Mouse (Mus musculus) WW6 (cell line): ENCODE data around the gene Eme2.
"Not testable (repeated sequence)": the region's sequence is repeated elsewhere in the genome, so short reads cannot be mapped to it uniquely, and the experiment has no call there.

Experiments used
- DNase-seq: peaks from one replicate; pipeline ENCODE4 v3.0.0-alpha.2; 2013; ENCODE audit warnings: low read depth, low spot score

Gene Eme2

DNA sequence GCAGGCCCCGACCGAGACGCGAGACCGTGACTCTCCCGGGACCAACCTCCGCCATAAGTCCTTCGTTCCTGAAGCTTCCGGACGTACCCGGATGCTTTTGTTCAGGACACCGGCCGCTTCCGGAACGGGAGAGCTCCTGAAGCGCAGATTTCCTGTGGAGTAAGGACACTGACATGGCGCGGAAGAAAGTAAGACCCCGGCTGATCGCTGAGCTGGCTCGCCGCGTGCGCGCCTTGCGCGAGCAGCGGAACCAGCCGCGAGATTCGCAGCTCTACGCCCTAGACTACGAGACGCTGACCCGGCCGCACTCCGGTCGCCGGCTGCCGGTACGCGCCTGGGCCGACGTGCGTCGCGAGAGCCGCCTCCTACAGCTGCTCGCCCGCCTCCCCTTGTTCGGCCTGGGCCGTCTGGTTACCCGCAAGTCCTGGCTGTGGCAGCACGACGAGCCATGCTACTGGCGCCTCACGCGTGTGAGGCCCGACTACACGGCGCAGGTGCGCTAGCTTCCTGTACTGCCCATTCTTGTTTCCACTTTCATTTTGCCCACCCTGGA is at the start of gene Eme2, which contains the start of gene Mrps34:
Gene Eme2, minus strand, starts transcription at position 93 of the 553 bp plus-strand sequence.
Gene Mrps34, plus strand, starts transcription at position 122 of the 553 bp plus-strand sequence.
- no peak for DNase-seq

GRCm38 (mm10) chr17:24943589-24943988 is 48.7 kb upstream of the Eme2 start:
- not testable (repeated sequence) for DNase-seq

GRCm38 (mm10) chr17:24943036-24943435 is 48.1 kb upstream of the Eme2 start:
- no peak for DNase-seq

GRCm38 (mm10) chr17:24942453-24942852 is 47.6 kb upstream of the Eme2 start:
- not testable (repeated sequence) for DNase-seq

DNA sequence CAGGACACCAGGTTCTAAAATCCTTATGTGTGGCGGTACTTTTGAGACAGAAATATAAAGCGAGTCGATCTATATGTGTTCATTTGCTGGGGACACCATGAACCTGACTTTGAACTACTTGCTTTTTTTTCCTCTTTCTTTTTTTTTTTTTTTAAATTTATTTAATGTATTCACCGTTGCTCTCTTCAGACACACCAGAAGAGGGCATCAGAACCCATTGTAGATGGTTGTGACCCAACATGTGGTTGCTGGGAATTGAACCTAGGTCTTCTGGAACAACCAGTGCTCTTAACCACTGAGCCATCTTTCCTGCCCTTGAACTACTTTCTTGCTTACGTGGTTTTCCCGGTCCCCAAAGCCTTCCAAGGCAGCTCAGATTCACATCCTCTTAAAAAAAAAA is 42.4 kb upstream of the Eme2 start:
- DNase-seq = no peak

GRCm38 (mm10) chr17:24936259-24937237 is 41.7 kb upstream of the Eme2 start, which contains the start of gene Mapk8ip3:
TSS of gene Mapk8ip3 (minus strand) at chr17:24936977.
- DNase-seq = peak; percentile 78

DNA sequence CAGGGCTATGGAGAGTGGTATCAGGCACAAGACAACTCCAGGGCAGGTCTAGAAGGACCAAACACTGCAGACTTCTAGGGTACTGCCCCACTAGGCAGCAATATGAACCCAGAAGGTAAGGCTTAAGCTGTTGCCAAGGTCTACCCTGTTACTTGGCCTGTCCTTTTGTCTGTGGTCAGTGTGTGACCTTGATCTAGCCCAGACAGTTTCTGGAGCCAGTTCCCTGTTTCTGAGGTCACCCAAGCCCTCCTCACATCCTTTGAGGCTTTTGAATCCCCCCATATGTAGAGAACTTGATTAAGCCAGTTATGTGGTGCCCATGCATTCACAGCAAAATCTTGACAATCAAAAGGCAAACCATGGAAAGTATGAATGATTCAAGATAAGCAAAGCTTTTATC is 40.8 kb upstream of the Eme2 start:
- DNase-seq = no peak

GRCm38 (mm10) chr17:24934926-24935325 is 40.0 kb upstream of the Eme2 start:
- no peak for DNase-seq

DNA sequence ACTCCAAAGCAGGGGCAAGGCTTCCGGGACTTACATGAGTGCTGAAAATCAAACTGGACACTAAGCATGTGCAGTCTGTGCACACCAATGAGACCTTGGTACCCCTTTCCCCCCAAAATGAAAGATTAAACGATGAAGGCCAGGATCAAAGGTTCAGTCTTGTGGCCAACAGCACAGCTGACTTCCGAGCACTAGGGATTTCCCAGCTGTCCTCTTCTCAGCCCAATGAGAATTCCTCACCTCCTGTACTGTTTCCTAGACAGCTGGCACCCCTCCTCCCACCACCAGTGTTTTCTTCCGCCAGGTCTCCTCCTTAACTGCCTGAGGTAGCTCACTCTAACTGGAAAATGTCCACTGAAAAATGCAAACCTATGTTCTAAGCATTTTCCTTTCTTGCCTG is 38.3 kb upstream of the Eme2 start:
- no peak for DNase-seq

DNA sequence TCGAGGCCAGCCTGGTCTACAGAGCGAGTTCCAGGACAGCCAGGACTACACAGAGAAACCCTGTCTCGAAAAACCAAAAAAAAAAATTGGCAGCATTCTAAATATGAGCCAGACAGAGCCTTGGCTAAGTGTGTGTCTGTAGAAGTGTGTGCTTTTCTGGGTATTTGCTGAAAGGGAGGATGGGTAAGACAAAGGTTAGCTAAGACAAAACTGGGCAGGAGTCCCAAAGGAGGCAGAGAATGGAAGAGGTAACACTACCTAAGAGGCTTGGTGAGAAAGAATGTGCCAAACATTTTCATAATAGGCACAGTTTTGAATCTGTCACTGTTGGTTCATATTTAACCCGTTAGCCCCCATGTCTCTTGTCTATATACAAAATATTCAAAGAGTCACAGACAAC is 37.5 kb upstream of the Eme2 start:
- DNase-seq = no peak

DNA sequence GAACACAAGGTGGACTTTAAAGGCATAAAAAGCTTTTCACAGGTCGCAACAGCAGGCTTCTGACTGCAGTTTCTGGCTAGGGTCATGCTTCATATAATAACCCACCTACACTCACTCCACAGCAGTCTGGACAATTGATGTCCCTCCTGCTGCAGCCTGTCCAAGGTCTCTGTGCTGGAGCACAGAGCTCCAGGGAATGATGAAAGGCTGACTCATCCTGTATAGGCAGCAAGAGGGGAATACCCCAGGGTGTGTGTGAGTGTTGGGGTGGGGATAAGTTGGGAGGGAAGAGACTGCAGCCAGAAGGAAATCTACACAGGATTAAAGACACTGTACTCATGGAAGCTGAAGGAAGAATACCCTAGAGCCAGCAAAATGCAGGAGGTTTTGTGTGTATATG is 34.6 kb upstream of the Eme2 start:
- DNase-seq = no peak

- no peak for DNase-seq
Measured at GRCm38 (mm10) chr17:24923246-24923645, 28.4 kb upstream of the Eme2 start.

- DNase-seq = no peak
Measured at GRCm38 (mm10) chr17:24913984-24914383, 19.1 kb upstream of the Eme2 start.

GRCm38 (mm10) chr17:24907591-24907990 is 12.7 kb upstream of the Eme2 start:
- DNase-seq = no peak

DNA sequence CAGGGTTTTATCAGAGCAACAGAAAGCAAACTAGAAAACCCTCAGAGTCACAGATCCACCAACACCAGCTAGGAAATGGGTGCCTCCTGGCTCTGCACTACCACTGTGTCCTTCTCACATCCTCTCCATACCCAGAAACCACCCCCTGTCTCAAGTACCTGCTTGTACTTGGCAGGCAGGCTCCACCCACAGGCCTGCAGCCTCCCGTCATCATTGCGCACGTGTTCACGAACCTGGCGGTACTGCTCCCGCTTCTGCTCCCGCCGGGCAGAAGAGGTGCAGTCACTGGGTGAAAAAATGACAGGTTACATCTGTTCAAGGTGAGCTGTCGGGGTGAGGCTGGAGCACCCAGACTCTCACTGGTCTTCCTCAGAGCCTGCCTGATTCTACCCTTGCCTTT is 8.9 kb upstream of the Eme2 start:
- DNase-seq = no peak

GRCm38 (mm10) chr17:24902671-24903474 is 8.0 kb upstream of the Eme2 start:
- DNase-seq = no peak

DNA sequence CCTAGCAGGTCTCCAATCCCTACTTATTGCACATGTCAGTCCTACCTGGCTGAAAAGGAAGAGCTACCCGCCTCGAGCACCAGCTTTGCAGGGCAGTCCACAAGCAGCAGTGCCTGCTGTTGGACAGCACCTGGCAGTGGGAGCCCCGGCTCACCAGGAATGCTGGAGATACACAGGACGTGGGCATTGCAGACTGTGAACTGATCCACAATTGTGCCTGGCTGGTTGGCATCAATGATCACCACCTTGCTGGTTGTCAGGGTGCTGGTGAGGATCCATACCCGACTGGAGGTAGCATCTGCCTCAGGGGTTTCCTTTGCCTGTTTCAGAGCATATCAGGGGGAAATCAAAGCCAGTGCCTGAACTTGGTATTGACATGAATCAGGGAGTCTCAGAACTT is 7.2 kb upstream of the Eme2 start:
- DNase-seq = no peak

- no peak for DNase-seq
Measured at GRCm38 (mm10) chr17:24900014-24900413, 5.1 kb upstream of the Eme2 start.

- DNase-seq = no peak
Measured at GRCm38 (mm10) chr17:24899153-24899552, 4.3 kb upstream of the Eme2 start.

DNA sequence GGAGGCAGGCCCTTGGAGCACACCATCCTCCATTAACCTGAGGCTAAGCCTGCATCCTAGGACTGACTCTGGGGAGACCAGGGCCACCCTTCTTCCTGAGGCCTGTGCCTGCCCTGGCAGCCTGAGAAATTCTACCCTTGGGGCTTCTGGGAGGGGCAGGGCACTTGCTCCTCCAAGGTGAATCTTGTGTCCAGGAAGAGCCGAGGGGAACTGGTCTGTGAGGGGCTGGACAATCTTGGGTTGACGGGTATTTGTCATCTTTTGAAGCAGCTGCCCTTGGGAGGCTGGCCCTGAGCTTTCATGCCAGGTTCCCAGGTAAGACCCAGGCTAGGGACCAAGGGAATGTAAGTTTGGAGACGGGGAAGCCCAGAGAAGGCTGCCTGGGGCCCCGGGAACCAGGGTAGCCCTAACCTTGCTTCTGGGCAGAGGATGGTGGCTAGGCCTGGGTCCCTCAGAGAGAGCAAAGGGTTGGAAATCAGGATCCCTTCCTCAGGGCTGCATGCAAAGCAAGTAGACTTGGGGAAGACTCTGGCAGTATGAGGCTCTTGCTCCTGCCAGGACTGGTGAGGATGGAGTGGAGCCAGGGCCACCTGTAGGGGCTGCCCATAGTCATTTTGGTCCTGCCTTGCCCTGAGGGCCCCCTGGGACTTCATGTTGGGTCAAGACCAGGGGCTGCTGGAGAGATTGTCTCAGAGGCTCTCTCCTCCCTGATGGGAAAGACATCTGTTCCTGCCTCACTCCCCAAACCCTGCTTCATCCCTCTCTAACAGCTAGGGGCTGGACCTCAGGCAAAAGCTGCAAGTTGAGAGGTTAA is 3.4 kb upstream of the Eme2 start:
- no peak for DNase-seq

DNA sequence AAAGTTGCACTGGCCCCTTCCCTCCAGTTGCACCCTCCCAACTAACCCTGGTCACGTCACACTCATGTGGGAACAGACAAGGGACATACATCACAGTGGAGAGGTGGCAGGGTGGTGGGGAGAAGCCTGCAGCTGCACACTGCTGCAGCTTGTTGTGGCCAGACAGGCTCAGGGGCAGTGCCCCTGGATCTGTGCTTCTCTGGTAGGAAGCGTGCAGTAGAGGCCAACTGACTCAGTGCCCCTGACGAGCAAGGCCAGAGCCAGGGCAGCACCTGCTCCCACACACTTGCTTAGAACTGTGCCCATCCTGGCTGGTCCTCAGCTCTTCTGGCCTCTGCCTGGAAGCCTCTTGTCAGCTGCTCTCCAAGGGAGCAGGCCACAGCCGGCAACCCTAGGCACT is 2.7 kb upstream of the Eme2 start:
- no peak for DNase-seq
